ENCODE assay signal across 8 mouse cellular contexts in the genomic region with DNA sequence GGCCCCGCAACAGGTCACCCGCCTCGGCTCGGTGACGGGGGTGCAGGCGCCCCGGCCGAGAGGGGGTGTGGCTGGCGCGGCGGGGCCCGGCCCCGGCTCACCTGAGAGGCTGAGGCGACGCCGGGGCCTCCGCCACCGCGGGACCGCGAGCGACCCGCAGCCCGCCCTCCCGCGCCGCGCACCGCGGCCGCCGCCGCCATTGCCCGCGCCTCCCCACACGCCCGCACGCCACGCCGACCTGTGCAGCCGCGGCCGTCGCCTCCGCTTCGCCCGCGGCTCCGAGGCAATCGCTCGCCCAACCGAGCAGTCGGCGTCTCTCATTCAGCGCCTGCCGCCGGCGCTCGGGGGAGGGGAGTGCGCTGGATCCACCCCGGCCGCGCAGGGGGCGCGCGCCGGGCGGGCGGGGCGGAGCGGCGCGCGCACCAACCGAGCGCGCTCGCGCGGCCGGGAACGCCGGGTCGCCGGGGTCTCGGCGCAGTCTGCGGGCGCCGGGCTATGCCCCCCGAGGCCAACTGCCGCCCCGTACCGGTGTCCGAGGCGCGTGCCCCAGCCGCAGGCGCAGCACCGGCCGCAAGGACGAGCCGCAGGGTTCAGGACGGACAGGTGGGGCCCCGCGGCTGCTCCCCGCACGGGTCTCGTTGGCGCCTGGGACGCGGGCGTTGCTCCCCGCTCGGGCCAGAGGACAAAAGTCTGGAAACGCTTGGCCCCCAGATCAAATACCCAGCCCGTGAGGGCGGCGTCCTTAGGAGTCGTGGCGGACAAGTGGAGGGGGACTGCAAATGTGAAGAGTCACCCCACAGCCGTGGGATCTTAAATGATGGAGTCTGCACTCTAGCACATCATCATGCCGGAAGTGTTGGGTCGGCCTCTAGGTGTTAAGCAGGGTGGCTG. TPM values are rescaled to one million over a fixed set of nuclear protein-coding genes. Genes with fewer than 3 reads are reported as not detected.
DNase-seq lines count a peak whose midpoint lies in the region; ATAC-seq lines count a peak whose summit lies in the region.

A gene (minus strand): TSS at position 376 of the 891 bp plus-strand sequence.

- peak; percentile 97 for DNase-seq in heart, adult 11 months
- DNase-seq in heart, adult 8-10 months (ENCODE audit: low spot score), result no peak
- peak; percentile 89 for DNase-seq in embryo, embryonic 11 days
- DNase-seq in heart, adult 9 months (ENCODE audit: low spot score in 2 of 2), result peak; percentile 44 to 48
- peak; percentile 59 for DNase-seq in kidney, adult 9 months
- DNase-seq in spleen, postnatal 14 days (ENCODE audit: low spot score in 2 of 2), result peak; percentile 36 to 44

- 0 out of 2 replicates have a peak, but pooled peaks cover 2% of the 10 kb centered on the region for H3K27me3 ChIP-seq in limb, embryonic 15.5 days
- H3K27me3 ChIP-seq in midbrain, embryonic 16.5 days (ENCODE audit: control insufficient read depth, insufficient read depth, low read depth, low read length), result no peaks in the 10 kb centered on the region

- peak within 1 kb of the TSS; percentile 85 for H3K4me3 ChIP-seq in limb, embryonic 15.5 days
- H3K4me3 ChIP-seq in midbrain, embryonic 16.5 days (ENCODE audit: low read depth, low read length), result peak within 1 kb of the TSS; percentile 93

- no peaks in the 10 kb centered on the region for H3K9me3 ChIP-seq in limb, embryonic 15.5 days
- no peaks in the 10 kb centered on the region for H3K9me3 ChIP-seq in midbrain, embryonic 16.5 days (replicated peaks; ENCODE audit: control insufficient read depth, low read length, poor library complexity, severe bottlenecking)

- H3K4me2 ChIP-seq in limb, embryonic 15.5 days, result peak within 1 kb of the TSS; percentile 89
- H3K4me2 ChIP-seq in midbrain, embryonic 16.5 days (ENCODE audit: low read length), result peak within 1 kb of the TSS; percentile 59

- peak within 1 kb of the TSS; percentile 74 for H3K9ac ChIP-seq in limb, embryonic 15.5 days
- H3K9ac ChIP-seq in midbrain, embryonic 16.5 days (ENCODE audit: low read depth, low read length), result peak within 1 kb of the TSS; percentile 95

- ATAC-seq in limb, embryonic 15.5 days (ENCODE audit: insufficient number of reproducible peaks, low FRiP score, low TSS enrichment, low read depth), result peak; percentile 78
- peak; percentile 88 for ATAC-seq in midbrain, embryonic 16.5 days

- WGBS in limb, embryonic 15.5 days, result under 1% methylated on average over 91 of the region's 124 CpGs
- WGBS in midbrain, embryonic 16.5 days, result under 1% methylated on average over 103 of the region's 124 CpGs

- H3K36me3 ChIP-seq in limb, embryonic 15.5 days, result no peaks in the 10 kb centered on the region
- no peaks in the 10 kb centered on the region for H3K36me3 ChIP-seq in midbrain, embryonic 16.5 days (ENCODE audit: control insufficient read depth, insufficient read depth, low read length)

- H3K4me1 ChIP-seq in limb, embryonic 15.5 days, result no peaks in the 10 kb centered on the region
- peaks cover 21% of the 10 kb centered on the region for H3K4me1 ChIP-seq in midbrain, embryonic 16.5 days (ENCODE audit: control insufficient read depth, insufficient read depth, low read length)

- peak within 1 kb of the TSS; percentile 90 for H3K27ac ChIP-seq in limb, embryonic 15.5 days
- peak within 1 kb of the TSS; percentile 98 for H3K27ac ChIP-seq in midbrain, embryonic 16.5 days (ENCODE audit: low read length)

RNA-seq across cellular contexts. Expression of the gene that starts here (rescaled TPM):
- total RNA-seq in heart, adult 8-10 months (2022), result 10 to 100 TPM in 1 of 4 experiments, 1 to 10 TPM in 3; 6.4 to 11.8 (median 8.7) TPM
- polyA plus RNA-seq in limb, embryonic 15.5 days (2015; fragmentation: Nextera tagmentation; extraction: Ambion mirVana), result 84.1 and 88.8 TPM in 2 replicates
- polyA plus RNA-seq in midbrain, embryonic 16.5 days (2015; fragmentation: Nextera tagmentation; extraction: Ambion mirVana), result 78.1 and 99.7 TPM in 2 replicates
